Mouse (Mus musculus) megakaryocyte, embryonic 14.5 days (primary cell): ENCODE results near the gene Per2.

Source experiments
- FLI1 ChIP-seq: IDR thresholded peaks from 2 replicates; pipeline ENCODE4 v1.6.1; 2012; ENCODE audit warnings: low read length, inconsistent platforms, mixed read lengths
- GATA1 ChIP-seq: IDR thresholded peaks from 3 replicates; pipeline ENCODE4 v1.6.1; 2012; ENCODE audit warnings: mixed read lengths, low read length, inconsistent platforms, borderline replicate concordance

DNA sequence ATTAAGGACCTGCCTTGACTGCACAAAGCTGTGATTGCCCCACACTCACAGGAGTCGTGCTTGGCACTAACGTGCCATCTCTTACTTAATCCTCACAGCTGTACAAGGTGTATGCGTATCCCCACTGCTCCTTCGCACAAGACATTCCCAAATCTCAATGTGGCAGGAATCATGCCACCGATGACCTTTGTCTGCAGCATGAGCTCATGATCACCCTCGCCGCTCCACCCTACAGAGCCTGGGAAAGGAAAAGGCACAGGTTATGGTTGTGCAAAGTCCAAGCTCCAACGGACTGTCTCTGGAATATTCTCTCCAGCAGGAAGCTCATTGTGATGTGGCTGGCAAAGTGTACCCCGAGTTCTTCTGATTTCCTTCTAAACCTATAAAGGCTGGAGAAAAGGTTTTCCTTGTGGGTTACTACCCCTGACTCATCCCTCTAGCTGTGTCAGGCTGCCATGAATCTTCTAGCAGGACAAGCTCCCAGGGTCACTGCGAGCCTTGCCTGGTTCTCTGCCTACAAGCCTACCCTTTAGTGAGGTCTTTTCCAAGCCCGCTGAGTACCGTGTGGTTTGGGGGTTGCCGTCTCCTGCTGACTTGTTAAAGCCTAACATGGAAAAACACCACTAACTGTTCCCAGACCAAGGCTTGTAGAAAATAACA lies 4.3 kb upstream of the Per2 start:
- TF ChIP-seq GATA1 (no peak), FLI1 (no peak)
